Comparison of ENCODE assay signal across 30 mouse cellular contexts in the genomic region with DNA sequence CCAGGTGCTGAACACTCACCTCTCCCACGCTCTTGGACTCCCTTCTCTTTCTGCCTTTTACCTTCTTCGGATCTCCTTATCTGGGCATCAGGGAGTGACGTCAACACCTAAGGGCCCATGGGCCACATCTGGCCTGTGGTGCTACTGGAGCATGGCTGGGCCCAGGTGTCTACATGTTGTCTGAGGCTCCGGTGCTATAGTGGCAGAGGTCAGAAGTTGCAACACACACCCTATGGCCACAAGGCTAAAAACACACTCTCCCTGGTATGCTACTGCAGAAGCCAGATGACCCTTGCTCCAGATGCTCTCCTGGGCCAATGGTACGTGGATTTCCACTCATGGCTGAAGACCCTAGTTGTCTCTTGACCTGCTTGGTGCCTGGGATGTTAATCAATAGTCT.
"Had no signal": no experiment of that assay in that cellular context is flagged by ENCODE, and none has a peak within 500 bp of the region (broad histone marks: within the 10 kb centered on the region; RNA-seq: fewer than 3 reads in every experiment).

No protein-coding gene starts in this region.

- ATAC-seq: liver, embryonic 12.5 days; lung, postnatal 0 days; midbrain, embryonic 13.5 days; midbrain, embryonic 15.5 days; midbrain, embryonic 16.5 days had no signal

- H3K27me3 ChIP-seq: liver, embryonic 12.5 days; liver, embryonic 15.5 days; megakaryocyte, embryonic 14.5 days; midbrain, embryonic 15.5 days; neural tube, embryonic 12.5 days had no signal

- DNase-seq: left cerebral cortex, postnatal 4 days; liver, embryonic 13.5 days; lung, adult 18-20 months; lung, adult 2 months; lung, embryonic 14.5 days; lung, postnatal 10 days; lung, postnatal 14 days; lung, postnatal 36 days; lung, postnatal 4 days; midbrain, embryonic 14.5 days had no signal

- H3K9ac ChIP-seq: limb, embryonic 12.5 days; limb, embryonic 13.5 days; limb, embryonic 15.5 days; liver, embryonic 12.5 days; liver, embryonic 13.5 days; liver, embryonic 14.5 days; liver, embryonic 15.5 days; lung, embryonic 14.5 days; lung, embryonic 15.5 days; midbrain, embryonic 12.5 days; midbrain, embryonic 13.5 days; midbrain, embryonic 15.5 days; neural tube, embryonic 12.5 days had no signal

- H3K4me3 ChIP-seq: left cerebral cortex, adult 2 months; limb, embryonic 10.5 days; limb, embryonic 12.5 days; limb, embryonic 13.5 days; limb, embryonic 15.5 days; liver, embryonic 12.5 days; liver, embryonic 13.5 days; liver, embryonic 15.5 days; lung, embryonic 15.5 days; megakaryocyte, embryonic 14.5 days; midbrain, embryonic 10.5 days; midbrain, embryonic 12.5 days; midbrain, embryonic 13.5 days; midbrain, embryonic 15.5 days; myocyte; neural tube, embryonic 12.5 days had no signal

- H3K4me1 ChIP-seq: limb, embryonic 12.5 days; liver, embryonic 12.5 days; liver, embryonic 13.5 days; liver, embryonic 15.5 days; megakaryocyte, embryonic 14.5 days; midbrain, embryonic 12.5 days; midbrain, embryonic 15.5 days had no signal

- H3K4me2 ChIP-seq: limb, embryonic 12.5 days; limb, embryonic 13.5 days; limb, embryonic 15.5 days; liver, embryonic 12.5 days; liver, embryonic 13.5 days; liver, embryonic 15.5 days; lung, embryonic 14.5 days; lung, embryonic 15.5 days; midbrain, embryonic 11.5 days; midbrain, embryonic 12.5 days; midbrain, embryonic 13.5 days; midbrain, embryonic 15.5 days; neural tube, embryonic 12.5 days had no signal

- H3K27ac ChIP-seq: left cerebral cortex, adult 2 months; limb, embryonic 10.5 days; limb, embryonic 12.5 days; limb, embryonic 13.5 days; limb, embryonic 15.5 days; liver, embryonic 12.5 days; liver, embryonic 13.5 days; liver, embryonic 14.5 days; liver, embryonic 15.5 days; lung, embryonic 15.5 days; macrophage; midbrain, embryonic 10.5 days; midbrain, embryonic 12.5 days; midbrain, embryonic 13.5 days; midbrain, embryonic 15.5 days; neural tube, embryonic 12.5 days had no signal

- H3K9me3 ChIP-seq: limb, embryonic 10.5 days; limb, embryonic 13.5 days; limb, embryonic 15.5 days; liver, embryonic 12.5 days; liver, embryonic 13.5 days; liver, embryonic 15.5 days; lung, embryonic 15.5 days; midbrain, embryonic 10.5 days; midbrain, embryonic 12.5 days; midbrain, embryonic 13.5 days; midbrain, embryonic 15.5 days; neural tube, embryonic 12.5 days had no signal

- H3K36me3 ChIP-seq: limb, embryonic 10.5 days; limb, embryonic 12.5 days; limb, embryonic 13.5 days; limb, embryonic 15.5 days; liver, embryonic 12.5 days; liver, embryonic 13.5 days; liver, embryonic 15.5 days; lung, embryonic 15.5 days; midbrain, embryonic 10.5 days; midbrain, embryonic 12.5 days; midbrain, embryonic 13.5 days; midbrain, embryonic 15.5 days; neural tube, embryonic 12.5 days had no signal
